Mouse (Mus musculus): ENCODE data around the gene Plpp2.

DNA sequence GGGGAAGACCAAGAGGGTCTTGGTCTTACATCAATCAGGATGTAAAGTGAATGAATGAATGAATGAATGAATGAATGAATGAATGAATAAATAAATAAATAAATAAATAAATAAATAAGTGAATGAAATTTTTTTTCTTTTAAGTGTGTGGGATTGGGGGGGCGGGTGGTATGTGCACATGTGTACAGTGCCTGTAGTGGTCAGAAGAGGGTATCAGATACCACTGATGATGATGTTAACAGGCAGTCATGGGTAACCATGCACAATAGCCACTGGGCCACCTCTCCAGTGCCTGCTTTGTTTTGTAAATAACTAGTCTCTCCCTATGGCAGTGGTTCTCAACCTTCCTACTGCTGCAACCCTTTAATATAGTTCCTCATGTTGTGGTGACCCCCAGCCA, 9.2 kb downstream of the Plpp2 start:
- no peak for TF ChIP-seq CTCF (IDR thresholded peaks at IDR 0.05; ENCODE audit: insufficient read depth, low read depth, low read length)
- no peak for TF ChIP-seq POLR2A (IDR thresholded peaks at IDR 0.05; ENCODE audit: insufficient read depth, low read depth, low read length)
